Mouse (Mus musculus) activated CD4-positive, CD25-positive, alpha-beta regulatory T cell, adult 9 weeks (primary cell): ENCODE measurements around the gene Mup12. TPM values are rescaled to one million over a fixed set of nuclear protein-coding genes. Genes with fewer than 3 reads are reported as not detected.

Source experiments
- polyA plus RNA-seq: library from polyadenylated mRNA; unstranded; fragments of 100-300 nt; shearing (Covaris generic); gene quantifications from one replicate; pipeline ENCODE4 v1.2.1, GENCODE M21; 2017

Gene Mup12
- not detected for polyA plus RNA-seq

GRCm38 (mm10) chr4:60741226-60741625 lies at the start of gene Mup12:
Gene Mup12, minus strand, starts transcription at chr4:60741326.

Other genes with a start within 250 kb of the Mup12 start
- not detected for gene Mup1, start 239.4 kb downstream of the Mup12 start, polyA plus RNA-seq
- not detected for gene Mup10, start 159.1 kb downstream of the Mup12 start, polyA plus RNA-seq
- gene Mup11, start 78.9 kb downstream of the Mup12 start, polyA plus RNA-seq: not detected
- not detected for gene Mup22, start 80.1 kb upstream of the Mup12 start, polyA plus RNA-seq